Mouse (Mus musculus) CD4-positive, CD25-positive, alpha-beta regulatory T cell, adult 4 months (primary cell): Measurements from ENCODE around the gene Epb41l2. TPM values are rescaled to one million over a fixed set of nuclear protein-coding genes. Genes with fewer than 3 reads are reported as not detected.

ENCODE experiments used
- polyA plus RNA-seq, 2 experiments: library from polyadenylated mRNA; unstranded; fragments of 100-300 nt; shearing (Covaris generic); gene quantifications; one replicate each; pipeline ENCODE4 v1.2.1; 2017

The Epb41l2 gene
- polyA plus RNA-seq, 2 experiments from 2014 or later = 19.1 to 20.1 TPM

Other genes with a start within 250 kb of the Epb41l2 start
- gene Akap7, start 51.9 kb upstream of the Epb41l2 start, polyA plus RNA-seq = 1 to 10 TPM; 3.9 to 6.1 TPM
- not detected for gene Smlr1, start 176.5 kb downstream of the Epb41l2 start, polyA plus RNA-seq